Mouse (Mus musculus) heart, postnatal 0 days (tissue): ENCODE data around the gene Uhrf1bp1. TPM values are rescaled to one million over a fixed set of nuclear protein-coding genes. Genes with fewer than 3 reads are reported as not detected.

ENCODE experiments used
- ATAC-seq: fragments of 200-750 bp; cut with Nextera tagmentation; 2 replicates; pipeline ENCODE4 v1.8.0; 2017; ENCODE audit warnings: low read depth, moderate number of reproducible peaks, moderate library complexity; ENCODE audit not compliant: insufficient read depth
- DNase-seq: peaks from one replicate; pipeline ENCODE4 v3.0.0-alpha.2; 2016; ENCODE audit warnings: low spot score
- H3K27ac ChIP-seq: fragments of 300-500 bp; sonication (generic); 2 replicates; pipeline ENCODE4 v1.5.1; 2014; ENCODE audit warnings: low read depth, mild to moderate bottlenecking
- H3K27me3 ChIP-seq: fragments of 300-500 bp; sonication (generic); 2 replicates; pipeline ENCODE4 v1.6.1; 2014; ENCODE audit warnings: low read length, mixed read lengths; ENCODE audit not compliant: control insufficient read depth, insufficient read depth
- H3K36me3 ChIP-seq: fragments of 300-500 bp; sonication (generic); replicated peaks from 2 replicates; pipeline ENCODE4 v1.6.1; 2014; ENCODE audit warnings: low read length, mixed read lengths; ENCODE audit not compliant: control insufficient read depth, insufficient read depth
- H3K4me1 ChIP-seq: fragments of 300-500 bp; sonication (generic); 2 replicates; pipeline ENCODE4 v1.6.1; 2014; ENCODE audit warnings: antibody characterized with exemption; ENCODE audit not compliant: control insufficient read depth, insufficient read depth
- H3K4me2 ChIP-seq: fragments of 300-500 bp; sonication (generic); 2 replicates; pipeline ENCODE4 v1.6.1; 2014; ENCODE audit warnings: low read depth, mild to moderate bottlenecking, low read length, moderate library complexity
- H3K4me3 ChIP-seq: fragments of 300-500 bp; sonication (generic); 2 replicates; pipeline ENCODE4 v1.5.1; 2014; ENCODE audit warnings: low read depth, low read length
- H3K9ac ChIP-seq: fragments of 300-500 bp; sonication (generic); replicated peaks from 2 replicates; pipeline ENCODE4 v1.6.1; 2014; ENCODE audit warnings: low read depth, low read length, mixed read lengths
- H3K9me3 ChIP-seq: fragments of 300-500 bp; sonication (generic); replicated peaks from 2 replicates; pipeline ENCODE4 v1.6.1; 2016; ENCODE audit warnings: low read length; ENCODE audit not compliant: control insufficient read depth
- CTCF ChIP-seq: IDR thresholded peaks from 2 replicates; pipeline ENCODE4 v1.5.1; 2016; ENCODE audit warnings: antibody characterized with exemption, control low read depth, low read depth
- EP300 ChIP-seq: IDR thresholded peaks from 2 replicates; pipeline ENCODE4 v1.6.1; 2016; ENCODE audit warnings: antibody characterized with exemption, low read depth
- WGBS: fragments of 180-500 bp; shearing (Covaris S2); extraction: QIAGEN DNeasy Blood & Tissue Kit; methylation state at CpG from one replicate; pipeline ENCODE4 v1.1.7; 2014; 5-methylcytosine and 5-hydroxymethylcytosine counted together
- polyA plus RNA-seq: library from polyadenylated mRNA; unstranded; fragments of >200 nt; fragmentation: Nextera tagmentation; extraction: Ambion mirVana; gene quantifications from 2 replicates; pipeline ENCODE4 v1.2.1, GENCODE M21; 2015
- total RNA-seq: library from RNA; depleted of rRNA; stranded (reverse); fragments of >200 nt; gene quantifications from 2 replicates; pipeline ENCODE4 v1.2.3, GENCODE M21; 2014; ENCODE audit warnings: low replicate concordance

The Uhrf1bp1 gene
- total and polyA plus RNA-seq, 2 experiments from 2014 or later, result 1.9 to 12.3 TPM

GRCm38 (mm10) chr17:27922174-27922712 lies 66.0 kb downstream of the Uhrf1bp1 start:
- no peak for TF ChIP-seq CTCF
- TF ChIP-seq EP300, result no peak
- peaks cover 19% of the 10 kb centered on the region; the same call in 1 of the 2 replicates for H3K4me1 ChIP-seq
- H3K9ac ChIP-seq, result no peak overlapping the region
- ATAC-seq (no peak), DNase-seq (no peak)
- no peaks in the 10 kb centered on the region for H3K36me3 ChIP-seq
- H3K27ac ChIP-seq, result no peak overlapping the region
- 76% methylated on average over 11 of the region's 11 CpGs for WGBS
- H3K4me2 ChIP-seq, result no peak overlapping the region
- no peaks in the 10 kb centered on the region for H3K9me3 ChIP-seq
- H3K27me3 ChIP-seq, result no peaks in the 10 kb centered on the region
- no peak overlapping the region for H3K4me3 ChIP-seq

- Histone ChIP-seq H3K27me3 (no peaks in the 10 kb centered on the region), H3K9me3 (no peaks in the 10 kb centered on the region), H3K4me3 (no peak overlapping the region), H3K4me1 (peaks cover 26% of the 10 kb centered on the region), H3K9ac (no peak overlapping the region), H3K36me3 (no peaks in the 10 kb centered on the region), H3K27ac (no peak overlapping the region), H3K4me2 (no peak overlapping the region)
- 69% methylated on average over 4 of the region's 4 CpGs for WGBS
- DNase-seq, result no peak
- ATAC-seq, result no peak
- TF ChIP-seq EP300 (no peak), CTCF (no peak)
These were observed 68.8 kb downstream of the Uhrf1bp1 start for GRCm38 (mm10) chr17:27925054-27925453.

GRCm38 (mm10) chr17:27925504-27925903 lies 69.3 kb downstream of the Uhrf1bp1 start:
- no peak for ATAC-seq
- Histone ChIP-seq H3K9me3 (no peaks in the 10 kb centered on the region), H3K27ac (no peak overlapping the region), H3K4me1 (peaks cover 21% of the 10 kb centered on the region), H3K27me3 (no peaks in the 10 kb centered on the region), H3K4me3 (no peak overlapping the region), H3K9ac (no peak overlapping the region), H3K4me2 (no peak overlapping the region), H3K36me3 (no peaks in the 10 kb centered on the region)
- TF ChIP-seq EP300 (no peak), CTCF (no peak)
- no peak for DNase-seq
- WGBS, result 70% methylated on average over 7 of the region's 7 CpGs

GRCm38 (mm10) chr17:27930291-27930690 lies 74.0 kb downstream of the Uhrf1bp1 start:
- DNase-seq (no peak), ATAC-seq (no peak)
- Histone ChIP-seq H3K36me3 (no peaks in the 10 kb centered on the region), H3K9ac (no peak overlapping the region), H3K9me3 (no peaks in the 10 kb centered on the region), H3K4me2 (no peak overlapping the region), H3K27me3 (no peaks in the 10 kb centered on the region), H3K27ac (no peak overlapping the region), H3K4me1 (peaks cover 19% of the 10 kb centered on the region), H3K4me3 (no peak overlapping the region)
- 93% methylated on average over 5 of the region's 5 CpGs for WGBS
- no peak for TF ChIP-seq EP300
- no peak for TF ChIP-seq CTCF

GRCm38 (mm10) chr17:27931826-27932225 lies 75.6 kb downstream of the Uhrf1bp1 start:
- Histone ChIP-seq H3K9me3 (no peaks in the 10 kb centered on the region), H3K27ac (no peak overlapping the region), H3K9ac (no peak overlapping the region), H3K4me1 (peaks cover 15% of the 10 kb centered on the region), H3K4me2 (no peak overlapping the region), H3K36me3 (no peaks in the 10 kb centered on the region), H3K27me3 (no peaks in the 10 kb centered on the region), H3K4me3 (no peak overlapping the region)
- no peak for DNase-seq
- no peak for ATAC-seq
- WGBS, result 78% methylated on average over 4 of the region's 4 CpGs
- TF ChIP-seq EP300, result no peak

- no peak for ATAC-seq
- Histone ChIP-seq H3K9ac (no peak overlapping the region), H3K9me3 (no peaks in the 10 kb centered on the region), H3K4me1 (peaks cover 30% of the 10 kb centered on the region), H3K27me3 (no peaks in the 10 kb centered on the region), H3K4me3 (no peak overlapping the region), H3K4me2 (no peak overlapping the region), H3K36me3 (no peaks in the 10 kb centered on the region), H3K27ac (peak overlapping the region; percentile 18; the same call in 1 of the 2 replicates)
- 81% methylated on average over 10 of the region's 10 CpGs for WGBS
- TF ChIP-seq EP300 (no peak), CTCF (no peak)
- DNase-seq, result no peak
These were observed 78.1 kb downstream of the Uhrf1bp1 start for GRCm38 (mm10) chr17:27934136-27934910.
